In the genomic region with DNA sequence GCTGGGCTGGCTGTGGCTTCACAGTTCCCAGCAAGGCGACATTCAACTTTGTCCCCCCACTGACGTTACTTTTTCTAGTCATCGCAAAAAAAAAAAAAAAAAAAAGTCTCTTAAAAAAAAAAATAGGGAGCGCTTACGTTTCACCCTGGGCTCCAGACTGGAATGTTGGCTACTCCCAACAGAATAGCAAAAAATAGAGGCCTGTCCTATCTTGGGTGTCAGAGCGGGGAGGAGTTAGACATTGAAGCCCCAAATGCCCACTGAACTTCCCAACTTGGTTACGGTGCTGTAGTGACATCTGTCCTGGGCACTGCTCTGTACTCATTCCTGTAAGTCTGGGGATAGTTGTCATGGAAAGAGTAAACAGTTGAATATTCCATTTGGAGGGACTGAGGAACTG, we compare ENCODE assay signal across 8 mouse cellular contexts. TPM values are rescaled to one million over a fixed set of nuclear protein-coding genes. Genes with fewer than 3 reads are reported as not detected.
A peak's percentile ranks its signal among the peaks of the same experiment; 100 is the strongest.
DNase-seq lines count a peak whose midpoint lies in the region; ATAC-seq and TF ChIP-seq lines count a peak whose summit lies in the region.

No protein-coding gene starts in this region.

- ATAC-seq in embryonic facial prominence, embryonic 13.5 days (ENCODE audit: insufficient number of reproducible peaks, insufficient read depth, low FRiP score, low TSS enrichment, low read depth) = no peak
- no peak for ATAC-seq in hindbrain, embryonic 14.5 days (ENCODE audit: low FRiP score)
- ATAC-seq in stomach, embryonic 14.5 days (ENCODE audit: insufficient number of reproducible peaks, insufficient read depth, low FRiP score, low read depth) = no peak

- H3K36me3 ChIP-seq in embryonic facial prominence, embryonic 13.5 days = no peaks in the 10 kb centered on the region
- H3K36me3 ChIP-seq in hindbrain, embryonic 14.5 days (replicated peaks; ENCODE audit: control insufficient read depth, insufficient read depth) = no peaks in the 10 kb centered on the region
- H3K36me3 ChIP-seq in stomach, embryonic 14.5 days (ENCODE audit: control insufficient read depth, insufficient read depth, low read length) = no peaks in the 10 kb centered on the region

- peak overlapping the region; percentile 96 for H3K9ac ChIP-seq in embryonic facial prominence, embryonic 13.5 days
- H3K9ac ChIP-seq in hindbrain, embryonic 14.5 days = peak overlapping the region; percentile 97
- H3K9ac ChIP-seq in stomach, embryonic 14.5 days (replicated peaks; ENCODE audit: low read depth, low read length) = peak overlapping the region; percentile 98

- TF ChIP-seq POLR2A in lung, adult 2 months (IDR thresholded peaks at IDR 0.05; ENCODE audit: borderline replicate concordance, extremely low read depth, low read depth, low read length) = no peak

- TF ChIP-seq CTCF in left cerebral cortex, adult 2 months (IDR thresholded peaks at IDR 0.05) = no peak
- TF ChIP-seq CTCF in lung, adult 2 months (IDR thresholded peaks at IDR 0.05; ENCODE audit: insufficient read depth, low read length) = no peak

- intact Hi-C loops in left cerebral cortex, adult 2 months (cut with DNase I) = no loop called here

- no peaks in the 10 kb centered on the region for H3K9me3 ChIP-seq in embryonic facial prominence, embryonic 13.5 days
- no peaks in the 10 kb centered on the region for H3K9me3 ChIP-seq in hindbrain, embryonic 14.5 days (ENCODE audit: control insufficient read depth, low read length)
- H3K9me3 ChIP-seq in stomach, embryonic 14.5 days (ENCODE audit: control insufficient read depth, low read depth, low read length) = no peaks in the 10 kb centered on the region

- no peak for DNase-seq in left cerebral cortex, adult 2 months (ENCODE audit: extremely low spot score in 1 of 2, low spot score in 2 of 2)
- no peak for DNase-seq in left cerebral cortex, adult 11 months (ENCODE audit: low spot score)
- DNase-seq in hindbrain, embryonic 14.5 days (ENCODE audit: low spot score) = no peak
- DNase-seq in lung, adult 2 months = no peak
- no peak for DNase-seq in spleen, postnatal 14 days (ENCODE audit: low spot score in 2 of 2)
- no peak for DNase-seq in ovary, postnatal 10 days (ENCODE audit: low spot score)

- peak overlapping the region; percentile 95 for H3K27ac ChIP-seq in left cerebral cortex, adult 2 months
- no peak overlapping the region for H3K27ac ChIP-seq in embryonic facial prominence, embryonic 13.5 days
- H3K27ac ChIP-seq in hindbrain, embryonic 14.5 days = no peak overlapping the region
- no peak overlapping the region for H3K27ac ChIP-seq in stomach, embryonic 14.5 days (ENCODE audit: low read length)

- H3K4me3 ChIP-seq in left cerebral cortex, adult 2 months = peak overlapping the region; percentile 100
- peak overlapping the region; percentile 98 for H3K4me3 ChIP-seq in embryonic facial prominence, embryonic 13.5 days
- peak overlapping the region; percentile 99 for H3K4me3 ChIP-seq in hindbrain, embryonic 14.5 days (replicated peaks; ENCODE audit: low read length)
- H3K4me3 ChIP-seq in lung, adult 2 months (replicated peaks; ENCODE audit: extremely low read depth, low read depth, low read length) = peak overlapping the region; percentile 82
- H3K4me3 ChIP-seq in stomach, embryonic 14.5 days (ENCODE audit: low read depth, low read length) = peak overlapping the region; percentile 100

- H3K4me1 ChIP-seq in embryonic facial prominence, embryonic 13.5 days = peaks cover 32% of the 10 kb centered on the region
- peaks cover 15% of the 10 kb centered on the region for H3K4me1 ChIP-seq in hindbrain, embryonic 14.5 days (replicated peaks; ENCODE audit: control insufficient read depth, insufficient read depth, low read length)
- peaks cover 11% of the 10 kb centered on the region for H3K4me1 ChIP-seq in lung, adult 2 months (ENCODE audit: control insufficient read depth, insufficient read depth, low read length)
- peaks cover 17% of the 10 kb centered on the region for H3K4me1 ChIP-seq in stomach, embryonic 14.5 days (ENCODE audit: control insufficient read depth, insufficient read depth, low read length)

- H3K4me2 ChIP-seq in embryonic facial prominence, embryonic 13.5 days = peak overlapping the region; percentile 60
- peak overlapping the region; percentile 70 for H3K4me2 ChIP-seq in hindbrain, embryonic 14.5 days (replicated peaks)
- peak overlapping the region; percentile 70 for H3K4me2 ChIP-seq in stomach, embryonic 14.5 days (replicated peaks; ENCODE audit: low read depth, low read length)

- H3K27me3 ChIP-seq in embryonic facial prominence, embryonic 13.5 days = no peaks in the 10 kb centered on the region
- no peaks in the 10 kb centered on the region for H3K27me3 ChIP-seq in hindbrain, embryonic 14.5 days (ENCODE audit: control insufficient read depth, insufficient read depth, low read length)
- H3K27me3 ChIP-seq in stomach, embryonic 14.5 days (ENCODE audit: control insufficient read depth, insufficient read depth, low read length) = no peaks in the 10 kb centered on the region

- WGBS in embryonic facial prominence, embryonic 13.5 days = 2% methylated on average over 7 of the region's 7 CpGs
- WGBS in hindbrain, embryonic 14.5 days = under 1% methylated on average over 7 of the region's 7 CpGs
- WGBS in lung, adult 2 months = under 1% methylated on average over 7 of the region's 7 CpGs
- under 1% methylated on average over 7 of the region's 7 CpGs for WGBS in stomach, embryonic 14.5 days

RNA-seq across cellular contexts. Expression of gene Dnajc3, which starts 0.8 kb away (rescaled TPM):
- 10 to 100 TPM; 37.2 to 38.7 TPM for total RNA-seq in left cerebral cortex, adult 2 months (2021)
- 27.2 and 32.3 TPM in 2 replicates for polyA plus RNA-seq in embryonic facial prominence, embryonic 13.5 days (2015; fragmentation: Nextera tagmentation; extraction: Ambion mirVana)
- polyA plus RNA-seq in hindbrain, embryonic 14.5 days (2014; fragmentation: Nextera tagmentation; extraction: Ambion mirVana) = 25.3 and 29.9 TPM in 2 replicates
- 20.9 and 22.7 TPM in 2 replicates for polyA plus RNA-seq in lung, adult 2 months (2012; rRNA removed)
- polyA plus RNA-seq in stomach, embryonic 14.5 days (2014; fragmentation: Nextera tagmentation; extraction: Ambion mirVana) = 35.7 and 43.9 TPM in 2 replicates

RNA-seq across cellular contexts. Expression of gene Dzip1, which starts 13.3 kb away (rescaled TPM):
- total RNA-seq in left cerebral cortex, adult 2 months (2021) = 100 to 1,000 TPM; 101 to 117 TPM
- polyA plus RNA-seq in embryonic facial prominence, embryonic 13.5 days (2015; fragmentation: Nextera tagmentation; extraction: Ambion mirVana) = 36.0 and 37.7 TPM in 2 replicates
- 105 and 122 TPM in 2 replicates for polyA plus RNA-seq in hindbrain, embryonic 14.5 days (2014; fragmentation: Nextera tagmentation; extraction: Ambion mirVana)
- polyA plus RNA-seq in lung, adult 2 months (2012; rRNA removed) = 7.5 and 8.3 TPM in 2 replicates
- polyA plus RNA-seq in stomach, embryonic 14.5 days (2014; fragmentation: Nextera tagmentation; extraction: Ambion mirVana) = 26.8 and 27.3 TPM in 2 replicates
